Mouse (Mus musculus) MN1 (cell line): ENCODE measurements at regions not wholly inside any gene's neighbourhood (a gene's known extent, or its start where the extent isn't known, plus 50 kb on each side); places are given as distances from the start of the nearest gene placed in this dataset.

Source experiments
- DNase-seq: peaks from one replicate; pipeline ENCODE4 v3.0.0-alpha.2; 2016; ENCODE audit warnings: low spot score

DNA sequence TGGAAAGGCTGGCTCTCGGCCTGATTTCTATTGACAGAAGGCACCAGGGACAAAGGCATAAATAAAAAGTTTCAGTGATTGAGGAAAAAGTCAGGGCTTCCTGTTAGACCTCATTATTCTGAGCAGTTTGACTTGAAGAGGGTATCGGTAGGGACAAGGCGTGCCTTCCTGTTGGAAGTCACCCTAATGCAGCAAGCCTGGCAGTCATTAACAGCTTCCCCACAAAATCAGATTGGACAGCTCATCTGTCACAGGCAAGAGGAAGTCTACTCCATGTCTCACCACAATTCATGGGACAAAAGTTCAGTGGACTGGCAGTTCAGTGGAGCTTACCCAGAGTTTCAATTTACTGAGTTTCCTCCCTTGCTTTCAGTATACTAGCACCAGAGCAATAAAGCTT is 715.5 kb downstream of the Fam181b start:
- DNase-seq: no peak

DNA sequence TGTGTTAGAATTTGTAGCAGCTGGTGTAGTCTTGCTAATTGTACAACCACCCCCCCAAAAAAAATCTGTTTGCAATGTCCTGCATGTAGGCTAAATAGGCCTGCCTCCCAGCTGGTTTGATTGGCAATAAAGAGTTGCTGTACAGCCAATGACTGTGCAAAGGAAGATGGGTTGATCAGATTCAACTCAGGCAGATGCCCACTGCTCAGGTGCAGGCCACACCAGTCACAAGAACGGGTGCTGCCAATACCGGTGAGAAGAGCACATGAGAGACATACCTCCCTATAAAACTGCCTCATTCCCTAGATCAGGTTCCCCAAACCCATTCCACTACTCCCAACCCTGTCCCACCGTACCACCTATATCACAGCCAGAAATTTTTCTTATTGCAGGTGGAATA is 756.0 kb downstream of the Fam181b start:
- DNase-seq: no peak

DNA sequence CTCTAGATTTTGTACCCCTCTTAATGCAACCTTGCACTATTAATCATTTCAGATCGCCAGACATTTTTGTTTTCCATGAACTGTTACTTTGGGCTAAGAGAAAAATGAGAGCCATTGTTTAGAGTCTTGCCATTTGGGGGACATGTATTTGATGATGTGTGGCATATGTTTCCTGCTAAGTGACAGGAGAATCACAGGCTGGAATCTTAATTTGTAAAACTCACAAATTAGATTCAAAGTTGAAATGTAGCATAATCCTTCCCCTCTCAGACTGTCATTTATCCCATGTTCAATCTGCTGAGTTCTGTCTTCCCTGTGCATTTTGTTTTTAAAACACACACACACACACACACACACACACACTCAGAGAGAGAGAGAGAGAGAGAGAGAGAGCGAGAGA is 756.5 kb downstream of the Fam181b start:
- DNase-seq: no peak

DNA sequence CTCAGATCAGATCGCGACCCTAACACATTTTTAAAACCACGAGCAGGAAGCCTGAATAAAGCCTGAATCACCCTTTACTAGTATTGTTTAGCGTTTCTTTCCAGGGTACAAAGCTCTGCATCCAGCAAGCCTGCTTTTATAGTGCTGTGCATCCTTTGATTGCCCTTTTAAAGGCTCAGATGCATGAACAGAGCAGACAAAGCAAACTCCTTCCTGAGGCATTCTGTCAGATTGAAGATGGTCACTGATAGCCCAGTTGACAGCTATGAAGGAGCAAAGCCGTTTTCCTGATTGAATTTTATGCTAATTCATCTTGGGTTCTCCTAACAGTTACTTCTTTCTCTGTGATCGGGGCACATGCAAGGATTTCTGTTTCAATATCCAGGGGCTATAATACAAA is 775.4 kb downstream of the Fam181b start:
- no peak for DNase-seq

- no peak for DNase-seq
These were observed 814.0 kb downstream of the Fam181b start for GRCm38 (mm10) chr7:93893701-93894100.

DNA sequence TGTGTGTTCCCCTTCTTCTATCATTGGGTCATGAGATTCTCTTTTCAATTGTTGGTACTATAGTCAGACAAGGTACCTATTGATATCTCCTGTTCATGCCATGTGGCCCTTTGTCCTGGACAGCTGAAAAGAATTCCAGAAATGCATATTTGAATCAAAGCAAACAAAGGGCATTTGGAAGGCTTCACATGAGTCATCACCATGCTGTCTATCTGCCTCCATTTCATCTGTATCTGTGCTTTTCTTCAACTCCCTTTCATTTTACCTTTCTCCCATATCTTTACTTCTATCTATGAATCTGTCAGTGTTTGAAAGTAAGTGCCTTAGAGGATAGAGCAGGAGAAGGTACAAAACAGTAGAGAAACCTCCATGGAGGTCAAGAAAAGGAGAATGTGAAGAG is 817.3 kb downstream of the Fam181b start:
- no peak for DNase-seq

GRCm38 (mm10) chr7:93902770-93903169 is 823.1 kb downstream of the Fam181b start:
- no peak for DNase-seq

DNA sequence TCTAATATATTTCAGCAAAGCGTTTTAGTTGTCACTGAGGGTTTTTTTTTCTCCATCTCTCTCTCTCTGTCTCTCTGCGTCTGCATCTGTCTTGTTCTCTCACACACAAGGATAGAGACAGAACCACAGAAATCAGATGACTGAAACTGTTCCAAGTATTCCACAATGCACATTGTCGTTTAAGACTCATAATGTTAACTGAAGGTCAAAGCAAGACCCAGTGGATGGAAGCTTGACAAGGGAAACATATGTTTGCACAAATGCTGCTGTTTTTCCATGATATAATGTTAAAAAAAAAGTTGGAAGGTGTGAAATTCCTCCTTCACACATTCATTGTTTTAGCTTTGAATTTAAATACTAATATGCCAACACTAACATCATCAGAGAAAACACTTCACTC is 857.3 kb downstream of the Fam181b start:
- DNase-seq: no peak

- DNase-seq: no peak
These were observed 902.4 kb downstream of the Fam181b start for GRCm38 (mm10) chr7:93982103-93982502.

GRCm38 (mm10) chr7:94002780-94003179 is 923.1 kb downstream of the Fam181b start:
- no peak for DNase-seq

GRCm38 (mm10) chr7:94042466-94043030 is 962.9 kb downstream of the Fam181b start:
- DNase-seq: no peak

- no peak for DNase-seq
These were observed 965.8 kb downstream of the Fam181b start for GRCm38 (mm10) chr7:94045428-94045827.

GRCm38 (mm10) chr7:94046029-94046428 is 966.4 kb downstream of the Fam181b start:
- peak; percentile 47 for DNase-seq

- no peak for DNase-seq
These were observed 982.3 kb downstream of the Fam181b start for GRCm38 (mm10) chr7:94061814-94062545.
